Mouse (Mus musculus) CD4-positive naive resting alpha-beta T cell, adult 76 days (primary cell): ENCODE measurements around the gene Wnk1. TPM values are rescaled to one million over a fixed set of nuclear protein-coding genes. Genes with fewer than 3 reads are reported as not detected.

Experiments used
- total RNA-seq: library from RNA; stranded (reverse); gene quantifications from one replicate; pipeline ENCODE4 v1.2.4, GENCODE M21; 2023

Gene Wnk1
- total RNA-seq, result 346 TPM

DNA sequence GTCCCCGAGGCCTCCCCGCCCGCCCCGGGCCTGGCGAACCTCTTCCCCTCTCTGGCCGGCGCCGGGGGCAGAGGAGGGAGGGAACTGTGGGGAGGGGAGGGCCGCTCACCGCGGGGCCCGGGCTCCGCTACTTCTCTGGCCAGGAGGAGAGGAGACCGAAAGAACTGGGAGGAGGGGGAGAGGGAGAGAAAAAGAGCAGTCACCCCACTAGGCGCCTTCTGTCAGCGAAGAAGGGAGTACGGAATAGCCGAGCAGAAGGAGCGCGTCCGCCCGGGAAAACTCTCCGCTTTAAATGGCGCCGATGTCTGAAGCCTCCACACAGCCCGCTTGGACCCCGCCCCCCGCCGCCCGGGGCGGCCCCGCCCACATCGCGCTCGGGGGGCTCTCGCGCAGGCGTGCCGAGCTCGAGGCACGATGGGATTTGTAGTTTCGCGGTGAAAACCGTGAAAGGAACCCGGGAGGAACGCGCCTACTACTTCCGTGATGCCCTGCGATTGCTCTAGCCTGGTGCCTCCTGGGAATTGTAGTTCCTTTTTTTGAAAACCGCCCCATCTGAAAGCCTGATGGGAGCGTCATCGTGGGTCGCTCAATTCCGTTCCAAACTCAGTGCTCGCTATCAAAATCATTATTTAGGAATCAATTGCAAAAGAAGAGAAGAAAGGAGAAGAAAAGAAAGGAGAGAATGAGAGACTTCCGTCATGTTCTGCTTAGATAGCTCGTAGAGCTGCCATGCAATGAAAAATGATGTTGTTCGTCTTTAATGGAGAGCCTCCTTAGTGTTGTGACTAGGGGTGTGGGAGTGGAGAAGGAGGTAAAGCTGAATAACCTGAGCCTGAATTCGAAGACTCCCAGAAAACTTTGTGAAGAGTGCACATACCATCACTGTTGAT is at the start of gene Wnk1:
Wnk1 (minus strand) TSS at position 307 of the 890 bp plus-strand sequence.

GRCm38 (mm10) chr6:119902204-119903080 is 136.0 kb downstream of the Wnk1 start, which contains the start of gene Rad52:
Gene Rad52 (plus strand): TSS chr6:119902698.

Other genes with a start within 250 kb of the Wnk1 start
- gene Erc1, start 190.5 kb downstream of the Wnk1 start, total RNA-seq, result 17.8 TPM
- gene Rad52, start 136.0 kb downstream of the Wnk1 start, total RNA-seq, result 18.6 TPM
- gene Ninj2, start 54.7 kb upstream of the Wnk1 start, total RNA-seq, result not detected